Mouse (Mus musculus) embryonic fibroblast, embryonic 13.5 days (primary cell): ENCODE measurements around the gene Lrrc71.

Source experiments
- CTCF ChIP-seq: IDR thresholded peaks from 2 replicates; pipeline ENCODE4 v1.5.1; 2011; ENCODE audit warnings: mild to moderate bottlenecking, control low read depth, low read length, moderate library complexity, borderline replicate concordance; ENCODE audit not compliant: insufficient read depth
- POLR2A ChIP-seq: IDR thresholded peaks from 2 replicates; pipeline ENCODE4 v1.6.1; 2011; ENCODE audit warnings: low read depth, mild to moderate bottlenecking, control low read depth, low read length, moderate library complexity

DNA sequence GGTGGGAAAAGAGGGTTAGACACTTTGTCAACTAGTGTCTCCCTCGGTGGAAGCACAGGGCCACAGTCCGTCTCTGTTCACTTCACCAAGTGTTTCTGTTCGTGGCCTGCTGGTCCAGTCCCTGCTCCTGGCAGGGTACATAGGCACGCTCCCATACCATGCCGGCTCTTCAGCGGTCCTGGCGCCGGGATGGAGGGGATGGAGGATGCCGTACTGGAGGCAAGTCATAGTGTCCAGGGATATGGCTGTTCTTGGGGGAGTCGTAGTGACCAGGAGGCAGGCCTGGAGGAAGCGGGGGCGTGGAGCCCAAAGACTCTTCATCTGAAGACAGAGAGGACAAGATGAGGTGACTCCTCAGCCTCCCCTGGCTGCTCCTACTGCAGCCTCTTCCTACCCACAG is 1.6 kb upstream of the Lrrc71 start:
- TF ChIP-seq CTCF (no peak), POLR2A (no peak)
